Mouse (Mus musculus) bone marrow, adult 2 months (tissue): ENCODE results near the gene Enho.

Source experiments
- CTCF ChIP-seq: fragments of 200-500 bp; IDR thresholded peaks from 2 replicates; pipeline ENCODE4 v1.5.1; 2011; ENCODE audit warnings: low read length, control low read depth; ENCODE audit not compliant: control insufficient read depth, insufficient read depth
- POLR2A ChIP-seq: fragments of 200-500 bp; IDR thresholded peaks from 2 replicates; pipeline ENCODE4 v1.6.1; 2011; ENCODE audit warnings: low read depth, mild to moderate bottlenecking, control low read depth, low read length, borderline replicate concordance; ENCODE audit not compliant: control insufficient read depth

- TF ChIP-seq POLR2A (no peak), CTCF (no peak)
These were observed 19.4 kb upstream of the Enho start for GRCm38 (mm10) chr4:41659556-41659955.
